Mouse (Mus musculus) heart, adult 2 months (tissue): ENCODE results near the gene Pi4k2a. TPM values are rescaled to one million over a fixed set of nuclear protein-coding genes. Genes with fewer than 3 reads are reported as not detected.
"Not testable (repeated sequence)": the region's sequence is repeated elsewhere in the genome, so short reads cannot be mapped to it uniquely, and the experiment has no call there.

Experiments used
- DNase-seq, 2 experiments: peaks; one replicate each; pipeline ENCODE4 v3.0.0; 2021
- H3K27ac ChIP-seq: fragments of 200-600 bp; 2 replicates; pipeline ENCODE4 v1.8.1; 2022
- H3K27me3 ChIP-seq: fragments of 200-500 bp; 2 replicates; pipeline ENCODE4 v1.6.1; 2012; ENCODE audit warnings: mild to moderate bottlenecking, low read length, inconsistent platforms, mixed read lengths; ENCODE audit not compliant: control insufficient read depth, insufficient read depth
- H3K36me3 ChIP-seq: fragments of 200-500 bp; 2 replicates; pipeline ENCODE4 v1.6.1; 2012; ENCODE audit warnings: low read length, inconsistent platforms; ENCODE audit not compliant: control insufficient read depth, insufficient read depth
- H3K4me1 ChIP-seq: fragments of 200-500 bp; 2 replicates; pipeline ENCODE4 v1.6.1; 2011; ENCODE audit warnings: low read length; ENCODE audit not compliant: control insufficient read depth, insufficient read depth
- H3K4me3 ChIP-seq: fragments of 200-600 bp; 2 replicates; pipeline ENCODE4 v1.8.1; 2022
- H3K79me2 ChIP-seq: fragments of 200-500 bp; replicated peaks from 2 replicates; pipeline ENCODE4 v1.6.1; 2012; ENCODE audit warnings: mild to moderate bottlenecking, inconsistent platforms, low read length, moderate library complexity, mixed read lengths; ENCODE audit not compliant: control insufficient read depth, insufficient read depth
- H3K9ac ChIP-seq: fragments of 200-500 bp; 2 replicates; pipeline ENCODE4 v1.6.1; 2012; ENCODE audit warnings: low read depth, mild to moderate bottlenecking, control low read depth, inconsistent platforms, low read length, mixed read lengths
- CTCF ChIP-seq: fragments of 200-600 bp; IDR thresholded peaks from 2 replicates; pipeline ENCODE4 v1.8.1; 2022; ENCODE audit warnings: antibody characterized with exemption, mild to moderate bottlenecking, moderate library complexity
- EP300 ChIP-seq: fragments of 200-500 bp; IDR thresholded peaks from 2 replicates; pipeline ENCODE4 v1.6.1; 2011; ENCODE audit warnings: low read depth, low read length, control low read depth; ENCODE audit not compliant: insufficient read depth
- POLR2A ChIP-seq: fragments of 200-500 bp; IDR thresholded peaks from 2 replicates; pipeline ENCODE4 v1.6.1; 2011; ENCODE audit warnings: mild to moderate bottlenecking, low read depth, low read length, control low read depth; ENCODE audit not compliant: insufficient read depth
- WGBS: fragments of 180-500 bp; shearing (Covaris S2); methylation state at CpG from one replicate; pipeline ENCODE4 v1.1.7; 2018; 5-methylcytosine and 5-hydroxymethylcytosine counted together
- intact Hi-C: fragments of 180-260 bp; cut with DNase I; formaldehyde crosslinking; loops from one replicate; pipeline ENCODE4 v1.15.1; 2025
- polyA plus RNA-seq: library from polyadenylated mRNA; depleted of rRNA; stranded (reverse); fragments of >200 nt; gene quantifications from 2 replicates; pipeline ENCODE4 v1.2.3, GENCODE M21; 2012
- total RNA-seq, 2 experiments: library from RNA; stranded (reverse); gene quantifications; 2 replicates each; pipeline ENCODE4 v1.2.3; 2021

Gene Pi4k2a
- total and polyA plus RNA-seq, 3 experiments, result 15.1 to 21.3 (median 18.2) TPM

DNA sequence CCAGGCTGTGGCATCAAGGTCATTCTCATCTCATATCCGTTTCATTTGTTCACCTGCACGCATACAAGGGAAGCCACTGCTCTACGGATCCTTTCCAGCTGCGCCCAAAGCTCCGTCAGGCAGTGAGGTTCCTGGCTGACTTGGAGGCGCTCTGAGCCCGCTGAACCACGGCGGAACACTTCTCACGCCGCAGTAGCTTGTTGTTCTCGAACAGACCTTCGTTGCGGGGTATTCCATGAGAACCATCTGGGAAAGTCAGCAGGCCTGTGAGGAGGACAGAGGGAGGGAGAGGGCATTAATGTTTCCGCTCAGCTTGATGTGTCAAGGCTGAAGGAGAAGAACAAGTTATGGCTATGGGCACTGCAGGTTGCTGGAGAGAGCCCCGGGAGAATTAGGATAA lies 14.3 kb upstream of the Pi4k2a start:
- WGBS, result 91% methylated on average over 16 of the region's 16 CpGs
- H3K36me3 ChIP-seq, result no peaks in the 10 kb centered on the region
- no peak overlapping the region for H3K27ac ChIP-seq
- H3K27me3 ChIP-seq, result no peaks in the 10 kb centered on the region
- intact Hi-C loops, result no loop called here
- no peaks in the 10 kb centered on the region for H3K79me2 ChIP-seq
- H3K9ac ChIP-seq, result no peak overlapping the region
- no peaks in the 10 kb centered on the region for H3K4me1 ChIP-seq
- no peak overlapping the region for H3K4me3 ChIP-seq
- TF ChIP-seq EP300, result no peak
- TF ChIP-seq POLR2A, result no peak
- TF ChIP-seq CTCF, result no peak
- DNase-seq, result no peak

DNA sequence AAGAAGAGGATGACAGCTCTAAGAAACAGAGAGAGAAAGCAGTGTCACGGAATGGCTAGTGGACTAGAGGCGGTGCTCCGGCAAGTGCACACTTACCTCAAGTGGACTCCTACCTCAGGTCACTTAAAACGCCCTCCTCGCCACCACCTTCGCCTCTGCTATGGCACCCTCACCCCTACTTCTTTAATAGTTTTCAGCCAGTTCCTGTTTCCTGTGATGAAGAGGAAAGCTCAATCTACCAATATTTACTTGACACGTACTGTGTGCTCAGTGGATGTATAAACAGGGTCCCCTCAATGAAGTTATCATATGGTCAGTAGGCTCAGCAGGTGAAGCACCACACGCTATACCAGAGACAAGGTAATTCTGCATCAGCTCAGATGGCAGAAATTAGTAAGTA lies 11.7 kb upstream of the Pi4k2a start:
- Histone ChIP-seq H3K4me1 (no peaks in the 10 kb centered on the region), H3K79me2 (no peaks in the 10 kb centered on the region), H3K4me3 (no peak overlapping the region), H3K36me3 (no peaks in the 10 kb centered on the region), H3K27ac (no peak overlapping the region), H3K27me3 (no peaks in the 10 kb centered on the region), H3K9ac (no peak overlapping the region)
- TF ChIP-seq CTCF, result no peak
- no peak for TF ChIP-seq POLR2A
- TF ChIP-seq EP300, result no peak
- intact Hi-C loops, result no loop called here
- no peak for DNase-seq
- 91% methylated on average over 8 of the region's 8 CpGs for WGBS

- intact Hi-C loops, result no loop called here
- no peaks in the 10 kb centered on the region for H3K27me3 ChIP-seq
- 90% methylated on average over 12 of the region's 12 CpGs for WGBS
- no peaks in the 10 kb centered on the region for H3K79me2 ChIP-seq
- no peak for DNase-seq
- H3K9ac ChIP-seq, result no peak overlapping the region
- TF ChIP-seq CTCF, result no peak
- no peak for TF ChIP-seq EP300
- no peak for TF ChIP-seq POLR2A
- no peak overlapping the region for H3K4me3 ChIP-seq
- H3K36me3 ChIP-seq, result no peaks in the 10 kb centered on the region
- no peak overlapping the region for H3K27ac ChIP-seq
- H3K4me1 ChIP-seq, result no peaks in the 10 kb centered on the region
Observed at GRCm38 (mm10) chr19:42079006-42079405, 11.3 kb upstream of the Pi4k2a start.

DNA sequence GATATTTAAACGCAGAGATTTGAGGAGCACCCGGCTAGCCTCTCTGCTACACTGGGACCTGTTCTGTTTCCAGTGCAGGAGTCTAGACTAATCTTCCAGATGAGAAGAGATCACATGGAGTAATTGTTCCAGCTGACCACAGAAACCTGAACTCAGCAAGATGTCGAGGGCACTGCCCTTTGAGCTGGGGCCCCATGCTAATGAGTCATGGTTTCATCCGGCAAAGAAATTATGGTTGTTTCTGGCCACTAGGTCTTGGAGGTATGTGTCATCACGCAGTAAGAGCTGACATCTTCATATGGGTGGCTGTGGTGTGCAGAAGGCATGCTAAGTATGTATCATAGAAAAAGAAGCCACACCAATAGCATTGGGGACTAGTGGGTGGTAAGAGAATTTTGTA lies 10.3 kb upstream of the Pi4k2a start:
- no peaks in the 10 kb centered on the region for H3K27me3 ChIP-seq
- H3K9ac ChIP-seq, result no peak overlapping the region
- H3K4me1 ChIP-seq, result no peaks in the 10 kb centered on the region
- no peak for TF ChIP-seq EP300
- no peak for TF ChIP-seq POLR2A
- no peak for TF ChIP-seq CTCF
- WGBS, result 63% methylated on average over 5 of the region's 5 CpGs
- intact Hi-C loops, result no loop called here
- DNase-seq, result no peak
- no peaks in the 10 kb centered on the region for H3K36me3 ChIP-seq
- no peak overlapping the region for H3K4me3 ChIP-seq
- no peak overlapping the region for H3K27ac ChIP-seq
- H3K79me2 ChIP-seq, result no peaks in the 10 kb centered on the region

DNA sequence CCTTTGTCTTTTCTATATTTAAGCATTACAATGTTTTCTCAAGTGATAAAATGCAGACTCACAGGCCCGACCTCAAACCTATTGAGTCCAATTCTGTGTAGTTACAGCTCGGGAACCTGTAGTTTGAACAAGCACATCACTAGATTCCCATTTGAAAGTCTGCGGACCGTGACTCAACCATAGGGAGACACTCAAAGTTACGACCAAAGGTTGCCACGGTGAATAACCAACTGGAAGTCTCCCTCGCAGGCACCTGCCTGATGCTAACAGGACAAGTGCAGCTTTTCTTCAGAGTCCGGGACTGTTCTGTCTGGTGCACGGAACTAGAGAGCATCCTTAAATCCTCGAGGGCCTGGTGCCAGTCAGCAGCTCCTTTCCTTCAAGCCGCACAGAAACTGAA lies 9.8 kb upstream of the Pi4k2a start:
- no peaks in the 10 kb centered on the region for H3K79me2 ChIP-seq
- no peak overlapping the region for H3K4me3 ChIP-seq
- WGBS, result 78% methylated on average over 11 of the region's 11 CpGs
- intact Hi-C loops, result no loop called here
- H3K36me3 ChIP-seq, result no peaks in the 10 kb centered on the region
- no peaks in the 10 kb centered on the region for H3K4me1 ChIP-seq
- DNase-seq, result no peak
- no peak overlapping the region for H3K9ac ChIP-seq
- H3K27ac ChIP-seq, result no peak overlapping the region
- no peaks in the 10 kb centered on the region for H3K27me3 ChIP-seq
- TF ChIP-seq POLR2A, result no peak
- TF ChIP-seq EP300, result no peak
- TF ChIP-seq CTCF, result no peak

DNA sequence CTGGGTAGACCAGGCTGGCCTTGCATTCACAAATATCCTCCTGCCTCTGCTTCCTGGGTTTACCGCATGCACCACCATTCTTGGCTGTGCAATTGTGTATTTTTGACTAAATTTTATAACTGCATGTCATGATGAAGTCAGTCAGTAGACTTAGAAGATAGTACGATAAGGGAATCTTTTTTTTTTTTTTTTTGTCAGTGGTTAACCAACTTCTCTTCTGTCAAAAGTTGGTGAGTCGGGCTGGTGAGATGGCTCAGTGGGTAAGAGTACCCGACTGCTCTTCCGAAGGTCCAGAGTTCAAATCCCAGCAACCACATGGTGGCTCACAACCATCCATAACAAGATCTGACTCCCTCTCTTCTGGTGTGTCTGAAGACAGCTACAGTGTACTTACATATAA lies 8.7 kb upstream of the Pi4k2a start:
- H3K4me1 ChIP-seq, H3K36me3 ChIP-seq, H3K9ac ChIP-seq, H3K27me3 ChIP-seq, H3K4me3 ChIP-seq, H3K27ac ChIP-seq, intact Hi-C loops, H3K79me2 ChIP-seq, DNase-seq: not testable (repeated sequence)
- WGBS, result 86% methylated on average over 5 of the region's 5 CpGs
